Mouse (Mus musculus) bone marrow, adult 2 months (tissue): ENCODE results near the gene Wee1.

Experiments used
- CTCF ChIP-seq: fragments of 200-500 bp; IDR thresholded peaks from 2 replicates; pipeline ENCODE4 v1.5.1; 2011; ENCODE audit warnings: low read length, control low read depth; ENCODE audit not compliant: control insufficient read depth, insufficient read depth
- POLR2A ChIP-seq: fragments of 200-500 bp; IDR thresholded peaks from 2 replicates; pipeline ENCODE4 v1.6.1; 2011; ENCODE audit warnings: low read depth, mild to moderate bottlenecking, control low read depth, low read length, borderline replicate concordance; ENCODE audit not compliant: control insufficient read depth

DNA sequence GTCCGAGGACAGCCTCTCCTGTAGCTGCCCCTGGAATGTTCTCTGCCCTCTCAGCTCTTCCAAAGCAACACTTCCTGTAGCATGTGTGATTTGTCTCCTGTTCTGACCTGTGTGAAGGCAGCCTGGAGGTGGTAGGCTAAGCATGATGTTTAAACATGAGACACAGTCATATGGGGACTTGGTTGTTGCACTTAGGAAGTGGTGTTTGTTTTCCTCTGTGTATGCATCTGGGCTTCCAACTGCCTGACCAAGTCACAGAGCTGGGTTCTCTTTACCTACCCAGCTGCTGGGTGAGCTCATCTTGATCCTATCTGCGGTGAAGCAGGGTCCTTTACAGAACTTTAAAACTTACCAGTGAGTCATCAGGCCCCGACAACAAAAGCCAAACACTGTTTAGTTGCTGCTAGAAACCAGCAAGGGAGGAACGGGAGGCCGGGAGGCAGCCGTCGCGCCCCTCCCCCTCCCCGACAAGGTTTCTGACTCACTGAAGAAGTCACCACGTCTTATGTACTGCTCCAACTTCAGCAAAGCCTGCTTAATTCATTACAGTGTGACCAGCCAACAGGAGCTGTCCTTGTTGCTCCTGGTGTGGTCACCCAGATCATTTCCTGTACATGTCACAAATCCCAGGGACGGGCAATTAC lies 12.8 kb upstream of the Wee1 start:
- TF ChIP-seq CTCF = no peak
- no peak for TF ChIP-seq POLR2A
